Comparison of ENCODE assay signal across 8 mouse cellular contexts in genomic region chr14:56811701-56812339, GRCm38 (mm10). TPM values are rescaled to one million over a fixed set of nuclear protein-coding genes. Genes with fewer than 3 reads are reported as not detected.
DNase-seq lines count a peak whose midpoint lies in the region; ATAC-seq and TF ChIP-seq lines count a peak whose summit lies in the region.
"Not testable (repeated sequence)": the region's sequence is repeated elsewhere in the genome, so short reads cannot be mapped to it uniquely, and the experiment has no call there.

Zmym5 (minus strand) TSS chr14:56811716.

- peaks cover 16% of the 10 kb centered on the region for H3K4me1 ChIP-seq in E14TG2a.4 (replicated peaks; ENCODE audit: low read depth, low read length)
- H3K4me1 ChIP-seq in forebrain, embryonic 14.5 days (ENCODE audit: control insufficient read depth, insufficient read depth, low read length): not testable (repeated sequence)
- H3K4me1 ChIP-seq in neural tube, embryonic 14.5 days (ENCODE audit: control insufficient read depth, insufficient read depth, low read length): peaks cover 10% of the 10 kb centered on the region

- H3K36me3 ChIP-seq in E14TG2a.4 (ENCODE audit: insufficient read depth, low read length): peaks cover 13% of the 10 kb centered on the region
- not testable (repeated sequence) for H3K36me3 ChIP-seq in forebrain, embryonic 14.5 days (ENCODE audit: control insufficient read depth, insufficient read depth, low read length); neural tube, embryonic 14.5 days (ENCODE audit: control insufficient read depth, insufficient read depth, low read length)

- peak within 1 kb of the TSS; percentile 78 for H3K9ac ChIP-seq in forebrain, embryonic 14.5 days (ENCODE audit: low read length)
- H3K9ac ChIP-seq in neural tube, embryonic 14.5 days (replicated peaks; ENCODE audit: low read depth, low read length): peak within 1 kb of the TSS; percentile 76

- intact Hi-C loops in heart, postnatal 14 days (cut with DNase I): loop anchor here (5.0 kb wide), 1 partner anchor 75 kb away; the partner anchor contains the start of gene Zmym2

- H3K4me3 ChIP-seq in E14TG2a.4 (replicated peaks; ENCODE audit: low read length): peak within 1 kb of the TSS; percentile 85
- H3K4me3 ChIP-seq in forebrain, embryonic 14.5 days (ENCODE audit: low read depth, low read length): peak within 1 kb of the TSS; percentile 64
- peak within 1 kb of the TSS; percentile 64 for H3K4me3 ChIP-seq in neural tube, embryonic 14.5 days (ENCODE audit: low read depth, low read length)

- not testable (repeated sequence) for TF ChIP-seq CTCF in E14TG2a.4 (conservative IDR thresholded peaks at IDR 0.05; ENCODE audit: low read length)

- H3K4me2 ChIP-seq in forebrain, embryonic 14.5 days (ENCODE audit: low read length): peak within 1 kb of the TSS; percentile 58
- peak within 1 kb of the TSS; percentile 54 for H3K4me2 ChIP-seq in neural tube, embryonic 14.5 days (ENCODE audit: low read depth, low read length)

- WGBS in forebrain, embryonic 14.5 days: under 1% methylated on average over 31 of the region's 72 CpGs
- WGBS in neural tube, embryonic 14.5 days: 1% methylated on average over 20 of the region's 72 CpGs

- peak within 1 kb of the TSS; percentile 93 for H3K27ac ChIP-seq in forebrain, embryonic 14.5 days (ENCODE audit: low read depth, low read length)
- H3K27ac ChIP-seq in neural tube, embryonic 14.5 days (ENCODE audit: low read depth, low read length): peak within 1 kb of the TSS; percentile 93

- H3K9me3 ChIP-seq in E14TG2a.4 (ENCODE audit: low read length); forebrain, embryonic 14.5 days (replicated peaks; ENCODE audit: control insufficient read depth, low read length); neural tube, embryonic 14.5 days (ENCODE audit: control insufficient read depth, low read length): not testable (repeated sequence)

- H3K27me3 ChIP-seq in E14TG2a.4 (ENCODE audit: insufficient read depth, low read length); forebrain, embryonic 14.5 days (replicated peaks; ENCODE audit: control insufficient read depth, insufficient read depth, low read length); neural tube, embryonic 14.5 days (ENCODE audit: control insufficient read depth, insufficient read depth, low read length): not testable (repeated sequence)

- DNase-seq in cerebellum, adult 11 months: peak; percentile 90
- peak; percentile 73 for DNase-seq in forebrain, embryonic 14.5 days (ENCODE audit: low spot score)
- peak; percentile 86 to 91 for DNase-seq in heart, postnatal 14 days
- DNase-seq in layer of hippocampus, adult 18-20 months (ENCODE audit: low spot score in 2 of 2): peak; percentile 92 to 95
- DNase-seq in lung, adult 18-20 months: peak; percentile 88 to 95
- peak; percentile 93 for DNase-seq in testis, postnatal 10 days (ENCODE audit: low spot score)

- peak; percentile 98 for ATAC-seq in forebrain, embryonic 14.5 days
- peak; percentile 98 for ATAC-seq in neural tube, embryonic 14.5 days (ENCODE audit: low read depth)

RNA-seq across cellular contexts. Expression of gene Zmym5, which starts in this region (rescaled TPM):
- polyA plus RNA-seq in forebrain, embryonic 14.5 days (2014; fragmentation: Nextera tagmentation; extraction: Ambion mirVana): 24.1 and 25.7 TPM in 2 replicates
- total RNA-seq in heart, postnatal 14 days (2021): 10 to 100 TPM; 23.9 to 24.7 TPM
- total RNA-seq in layer of hippocampus, adult 18-20 months (2021): 10 to 100 TPM; 27.0 to 30.1 TPM
- polyA plus RNA-seq in neural tube, embryonic 14.5 days (2014; fragmentation: Nextera tagmentation; extraction: Ambion mirVana): 26.5 and 28.0 TPM in 2 replicates

Comparison
In these comparisons a context has a peak if more than half of its experiments do, and no peak if none do; other contexts are left out.
1. Peak in every context shown above with its lines: DNase-seq, ATAC-seq, H3K4me3 ChIP-seq and H3K27ac ChIP-seq.